Mouse (Mus musculus) duodenum, adult 2 months (tissue): Measurements from ENCODE around the gene Thnsl2. TPM values are rescaled to one million over a fixed set of nuclear protein-coding genes. Genes with fewer than 3 reads are reported as not detected.

ENCODE experiments used
- polyA plus RNA-seq: library from polyadenylated mRNA; depleted of rRNA; stranded (reverse); fragments of >200 nt; gene quantifications from 2 replicates; pipeline ENCODE4 v1.2.3, GENCODE M21; 2012; ENCODE audit warnings: low replicate concordance; rRNA removed

The Thnsl2 gene
- polyA plus RNA-seq: 14.7 and 27.9 TPM in 2 replicates

GRCm38 (mm10) chr6:71143894-71144455 is at the start of gene Thnsl2:
Gene Thnsl2 (minus strand): TSS chr6:71144439.

Other genes starting within 250 kb of the Thnsl2 start
- not detected in 2 replicates for gene Tex37, start 225.5 kb downstream of the Thnsl2 start, polyA plus RNA-seq
- not detected in 2 replicates for gene Foxi3, start 187.9 kb downstream of the Thnsl2 start, polyA plus RNA-seq
- 125 and 135 TPM in 2 replicates for gene Fabp1, start 55.4 kb upstream of the Thnsl2 start, polyA plus RNA-seq
- gene Krcc1, start 127.2 kb upstream of the Thnsl2 start, polyA plus RNA-seq: 2.3 and 2.7 TPM in 2 replicates
- gene Smyd1, start 177.8 kb upstream of the Thnsl2 start, polyA plus RNA-seq: 0.05 TPM in 1 of 2 replicates, not detected in the other
- 0.20 and 1.6 TPM in 2 replicates for gene Cd8b1, start 178.3 kb upstream of the Thnsl2 start, polyA plus RNA-seq
- gene Cd8a, start 229.0 kb upstream of the Thnsl2 start, polyA plus RNA-seq: 1.9 and 4.3 TPM in 2 replicates